Mouse (Mus musculus): Measurements from ENCODE around the gene Gm7945. TPM values are rescaled to one million over a fixed set of nuclear protein-coding genes. Genes with fewer than 3 reads are reported as not detected.
"Not testable (repeated sequence)": the region's sequence is repeated elsewhere in the genome, so short reads cannot be mapped to it uniquely, and the experiment has no call there.

Gm7945 gene
- not detected for total RNA-seq (2021)
- long read RNA-seq, experiment 1: 0 reads
- long read RNA-seq, experiment 2: 0 reads

DNA sequence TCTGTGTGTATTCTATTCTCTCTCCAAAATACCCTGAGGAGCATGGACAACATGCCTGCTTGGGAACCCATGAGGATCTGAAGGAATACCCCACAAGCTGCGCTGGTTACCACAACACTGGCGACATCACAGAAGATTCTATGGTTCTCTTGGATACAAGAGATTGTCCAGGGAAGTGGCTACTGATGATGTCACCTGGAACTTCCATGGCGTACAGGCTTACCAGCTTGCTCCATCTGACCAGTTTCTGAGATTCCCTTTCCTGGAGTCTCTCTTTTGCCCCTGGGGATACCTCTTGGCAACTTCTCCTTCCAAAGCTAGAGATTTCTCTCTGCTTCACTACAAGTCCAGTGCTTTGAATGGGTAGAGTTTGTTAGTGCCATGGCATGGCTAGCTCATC is at the start of gene Gm7945:
Gene Gm7945, minus strand, starts transcription at position 101 of the 400 bp plus-strand sequence.
- DNase-seq: not testable (repeated sequence)

DNA sequence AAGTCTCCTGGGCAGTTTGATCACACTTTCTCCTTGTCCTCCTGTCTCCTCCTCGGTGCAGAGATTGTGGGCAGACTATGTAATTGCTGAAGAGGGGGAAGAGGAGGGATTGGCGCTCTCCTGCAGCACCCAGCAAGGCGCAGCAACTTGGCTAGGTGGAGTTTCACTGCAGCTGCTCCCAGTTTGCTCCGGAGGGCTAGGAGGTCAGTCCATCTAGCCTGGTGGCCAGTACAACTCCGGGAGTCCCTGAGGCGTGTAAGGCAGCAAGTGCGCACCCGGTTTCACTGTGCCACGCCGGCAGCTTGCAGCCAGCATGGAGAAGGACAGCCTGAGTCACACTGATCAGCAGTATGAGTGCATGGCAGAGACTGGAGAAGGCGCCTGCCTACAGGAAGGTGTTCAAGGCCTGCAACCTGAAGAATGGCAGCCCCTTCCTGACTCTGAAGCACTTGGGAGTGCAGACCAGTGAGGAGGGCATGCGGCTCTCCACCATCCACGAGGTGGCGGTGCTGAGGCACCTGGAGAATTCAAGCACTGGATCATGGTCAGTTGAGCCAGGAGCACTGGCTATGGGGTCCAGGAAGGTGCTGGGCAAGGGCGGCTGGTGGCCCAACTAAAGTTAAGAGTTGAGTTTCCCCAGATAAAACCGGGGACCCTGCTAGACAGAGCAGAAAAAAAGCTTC is 39.4 kb upstream of the Gm7945 start:
- DNase-seq: peak; percentile 14 to 30

DNA sequence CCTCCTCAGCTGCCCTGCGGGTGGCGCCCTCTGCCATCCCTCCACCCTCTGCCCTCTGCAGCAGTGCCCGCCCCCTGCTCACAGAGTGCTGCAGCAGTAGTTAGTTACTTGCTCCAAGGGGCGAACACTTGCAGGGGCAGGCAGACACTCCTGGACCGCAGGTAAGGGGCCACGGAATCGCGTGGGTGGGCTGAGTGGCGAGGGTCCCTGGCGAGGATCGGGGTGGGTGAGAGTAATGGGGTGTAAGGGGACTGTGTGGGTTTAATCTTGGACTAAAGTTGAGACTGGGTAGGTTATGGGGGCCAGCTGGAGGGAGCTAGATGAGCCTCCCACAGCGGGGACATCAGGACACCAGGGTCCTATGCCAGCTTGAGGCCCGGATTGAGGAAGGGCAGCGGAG is 38.5 kb upstream of the Gm7945 start:
- not testable (repeated sequence) for DNase-seq

DNA sequence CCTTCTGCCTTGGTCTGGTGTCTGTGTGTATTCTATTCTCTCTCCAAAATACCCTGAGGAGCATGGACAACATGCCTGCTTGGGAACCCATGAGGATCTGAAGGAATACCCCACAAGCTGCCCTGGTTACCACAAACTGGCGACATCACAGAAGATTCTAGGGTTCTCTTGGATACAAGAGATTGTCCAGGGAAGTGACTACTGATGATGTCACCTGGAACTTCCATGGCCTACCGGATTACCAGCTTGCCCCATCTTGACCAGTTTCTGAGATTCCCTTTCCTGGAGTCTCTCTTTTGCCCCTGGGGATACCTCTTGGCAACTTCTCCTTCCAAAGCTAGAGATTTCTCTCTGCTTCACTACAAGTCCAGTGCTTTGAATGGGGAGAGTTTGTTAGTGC is 22.0 kb upstream of the Gm7945 start, which contains the start of gene Gm6482:
Gene Gm6482, minus strand, starts transcription at position 101 of the 400 bp plus-strand sequence.
- not testable (repeated sequence) for DNase-seq

DNA sequence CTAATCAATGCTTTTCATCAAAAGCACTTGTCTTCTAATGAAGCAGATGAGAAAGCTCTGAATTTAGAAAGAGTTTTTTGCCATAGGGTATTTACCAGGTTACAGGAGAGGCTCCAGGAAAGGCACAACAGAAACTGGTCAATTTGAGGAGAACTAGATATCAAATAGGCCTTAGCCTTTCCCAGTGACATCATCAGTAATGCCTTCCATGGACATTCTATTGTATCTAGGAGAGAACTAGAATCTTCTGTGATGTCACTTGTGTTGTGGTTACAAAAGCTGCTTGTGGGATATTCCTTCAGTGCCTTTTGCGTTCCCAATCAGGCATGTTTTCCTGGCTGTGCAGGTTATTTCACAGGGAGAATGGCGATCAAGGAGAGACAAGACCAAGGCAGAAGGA is 37.9 kb downstream of the Gm7945 start, which contains the start of gene Gm5798:
Gene Gm5798, plus strand, starts transcription at position 301 of the 400 bp plus-strand sequence.
- not testable (repeated sequence) for DNase-seq

Other genes with a start within 250 kb of the Gm7945 start
- gene Mbl1, start 234.9 kb downstream of the Gm7945 start, total RNA-seq (2021): under 1 TPM in 1 of 2 experiments, not detected in 1; 0.46 TPM
- not detected for gene Sftpd, start 201.2 kb downstream of the Gm7945 start, total RNA-seq (2021)
- not detected for gene Gm2832, start 107.6 kb downstream of the Gm7945 start, total RNA-seq (2021)
- not detected for gene Gm5798, start 37.8 kb downstream of the Gm7945 start, total RNA-seq (2021)
- gene Gm6482, start 21.9 kb upstream of the Gm7945 start, total RNA-seq (2021): not detected
- gene Gm7954, start 67.1 kb upstream of the Gm7945 start, total RNA-seq (2021): not detected
- gene Gm3486, start 103.1 kb upstream of the Gm7945 start, total RNA-seq (2021): not detected
- gene Gm7970, start 169.2 kb upstream of the Gm7945 start, total RNA-seq (2021): not detected
- gene 1700049E17Rik2, start 186.8 kb upstream of the Gm7945 start, total RNA-seq (2021): not detected
- not detected for gene Gm3072, start 238.2 kb upstream of the Gm7945 start, total RNA-seq (2021)

Measured in adrenal gland, postnatal 36 days (tissue).